Mouse (Mus musculus): ENCODE data around the gene Cxcl16.

DNA sequence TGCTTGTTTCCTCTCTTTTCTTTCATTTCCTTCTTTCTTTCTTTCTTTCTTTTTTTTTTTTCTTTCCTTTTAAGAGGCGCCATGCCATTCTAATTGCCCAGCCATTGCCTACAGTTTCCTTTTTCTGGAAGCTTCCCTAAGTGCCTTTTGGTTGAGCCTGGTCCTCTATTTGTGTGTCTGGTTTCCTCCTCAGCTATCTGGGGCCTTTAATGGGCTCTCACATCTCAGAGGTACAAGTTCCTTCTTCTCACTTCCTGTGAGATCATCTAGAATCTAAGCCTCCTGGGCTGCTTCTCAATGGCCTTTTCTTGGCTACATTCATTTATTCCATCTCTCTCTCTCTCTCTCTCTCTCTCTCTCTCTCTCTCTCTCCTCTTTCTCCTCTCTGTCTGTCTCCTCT is 12.4 kb downstream of the Cxcl16 start:
- no peak for TF ChIP-seq CTCF (IDR thresholded peaks at IDR 0.05)
- no peak for TF ChIP-seq EP300 (IDR thresholded peaks at IDR 0.05)
